Mouse (Mus musculus) CH12.LX (cell line): ENCODE measurements around the gene Exoc6b. TPM values are rescaled to one million over a fixed set of nuclear protein-coding genes. Genes with fewer than 3 reads are reported as not detected.

ENCODE experiments used
- DNase-seq: peaks from one replicate; pipeline ENCODE4 v3.0.0-alpha.2; 2013; ENCODE audit errors: extremely low read depth
- H3K27ac ChIP-seq: 2 replicates; pipeline ENCODE4 v1.5.1; 2012; ENCODE audit warnings: low read depth, mild to moderate bottlenecking, control low read depth, moderate library complexity; ENCODE audit not compliant: insufficient read depth
- H3K27me3 ChIP-seq: replicated peaks from 2 replicates; pipeline ENCODE3; 2012; ENCODE audit warnings: inconsistent platforms
- H3K36me3 ChIP-seq, 2 experiments: replicated peaks in 1 of 2; 2 replicates each; pipeline versions ENCODE3 to v1.6.1; 2012; ENCODE audit warnings: inconsistent platforms in 1 of 2, low read length in 1 of 2, mild to moderate bottlenecking in 1 of 2, mixed read lengths in 1 of 2, moderate library complexity in 1 of 2; ENCODE audit not compliant: control insufficient read depth in 1 of 2, insufficient read depth in 1 of 2
- H3K4me1 ChIP-seq, 2 experiments: 2 replicates each; pipeline ENCODE4 v1.6.1; 2012; ENCODE audit warnings: inconsistent platforms in 1 of 2, moderate library complexity in 1 of 2; ENCODE audit not compliant: insufficient read depth in 2 of 2, control insufficient read depth in 1 of 2
- H3K4me2 ChIP-seq: 2 replicates; pipeline ENCODE4 v1.6.1; 2012; ENCODE audit warnings: low read depth, mild to moderate bottlenecking, control low read depth; ENCODE audit not compliant: poor library complexity, insufficient read depth, severe bottlenecking
- H3K4me3 ChIP-seq, 3 experiments: fragments of 150-350 bp in 1 of 3; sonication (generic) in 1 of 3; replicated peaks in 1 of 3; 2 replicates each; pipeline versions ENCODE3 to v1.5.1; 2011 to 2012; ENCODE audit warnings: low read depth in 2 of 3, low read length in 2 of 3, mild to moderate bottlenecking in 2 of 3, moderate library complexity in 2 of 3, control low read depth in 1 of 3, improper control_type of control experiment in 1 of 3, inconsistent platforms in 1 of 3, mixed read lengths in 1 of 3; ENCODE audit not compliant: poor library complexity in 1 of 3
- H3K79me2 ChIP-seq: replicated peaks from 2 replicates; pipeline ENCODE4 v1.6.1; 2012; ENCODE audit warnings: mild to moderate bottlenecking, moderate library complexity; ENCODE audit not compliant: control insufficient read depth, poor library complexity, insufficient read depth, severe bottlenecking; ENCODE audit errors: extremely low read depth
- H3K9ac ChIP-seq: 2 replicates; pipeline ENCODE4 v1.6.1; 2012; ENCODE audit warnings: low read depth, mild to moderate bottlenecking, control low read depth, moderate library complexity; ENCODE audit not compliant: insufficient read depth
- H3K9me3 ChIP-seq: replicated peaks from 2 replicates; pipeline ENCODE3; 2012; ENCODE audit warnings: low read length, inconsistent platforms, mixed read lengths
- BHLHE40 ChIP-seq: IDR thresholded peaks from 2 replicates; pipeline ENCODE4 v1.6.1; 2011; ENCODE audit warnings: mild to moderate bottlenecking, low read depth, low read length, improper control_type of control experiment
- CHD1 ChIP-seq: IDR thresholded peaks from 2 replicates; pipeline ENCODE4 v1.6.1; 2012; ENCODE audit warnings: low read depth, low read length, improper control_type of control experiment, inconsistent platforms
- CTCF ChIP-seq, 2 experiments: IDR thresholded peaks in 1 of 2; conservative IDR thresholded peaks in 1 of 2; 2 replicates each; pipeline ENCODE4 v1.5.1; 2011 to 2012; ENCODE audit warnings: low read depth in 2 of 2, low read length in 2 of 2, improper control_type of control experiment in 1 of 2, inconsistent platforms in 1 of 2, mild to moderate bottlenecking in 1 of 2, moderate library complexity in 1 of 2
- E2F4 ChIP-seq: IDR thresholded peaks from 2 replicates; pipeline ENCODE4 v1.6.1; 2011; ENCODE audit warnings: low read depth, low read length, improper control_type of control experiment; ENCODE audit not compliant: insufficient replicate concordance
- ELF1 ChIP-seq: IDR thresholded peaks from 2 replicates; pipeline ENCODE4 v1.6.1; 2014; ENCODE audit warnings: low read depth, mild to moderate bottlenecking, inconsistent platforms, low read length, improper control_type of control experiment
- EP300 ChIP-seq: IDR thresholded peaks from 2 replicates; pipeline ENCODE4 v1.6.1; 2011; ENCODE audit warnings: low read length, improper control_type of control experiment
- ETS1 ChIP-seq: conservative IDR thresholded peaks from 2 replicates; pipeline ENCODE4 v1.6.1; 2012; ENCODE audit warnings: low read depth, mild to moderate bottlenecking, inconsistent platforms, low read length, improper control_type of control experiment, moderate library complexity
- IRF4 ChIP-seq: IDR thresholded peaks from 2 replicates; pipeline ENCODE4 v1.6.1; 2014; ENCODE audit warnings: low read depth, mild to moderate bottlenecking, inconsistent platforms, low read length, improper control_type of control experiment
- JUN ChIP-seq: IDR thresholded peaks from 2 replicates; pipeline ENCODE4 v1.6.1; 2011; ENCODE audit warnings: low read depth, mild to moderate bottlenecking, low read length, improper control_type of control experiment, moderate library complexity; ENCODE audit not compliant: insufficient read depth
- JUND ChIP-seq: conservative IDR thresholded peaks from 2 replicates; pipeline ENCODE4 v1.6.1; 2011; ENCODE audit warnings: low read depth, low read length, improper control_type of control experiment
- KAT2A ChIP-seq: IDR thresholded peaks from 2 replicates; pipeline ENCODE4 v1.6.1; 2012; ENCODE audit warnings: low read length, improper control_type of control experiment, inconsistent platforms; ENCODE audit not compliant: insufficient replicate concordance
- MAX ChIP-seq: IDR thresholded peaks from 2 replicates; pipeline ENCODE4 v1.6.1; 2011; ENCODE audit warnings: low read length, improper control_type of control experiment
- MYC ChIP-seq: IDR thresholded peaks from 2 replicates; pipeline ENCODE4 v1.6.1; 2011; ENCODE audit warnings: low read depth, mild to moderate bottlenecking, improper control_type of control experiment, low read length
- POLR2A ChIP-seq: IDR thresholded peaks from 2 replicates; pipeline ENCODE4 v1.6.1; 2011; ENCODE audit warnings: low read depth, mild to moderate bottlenecking, improper control_type of control experiment, low read length
- RCOR1 ChIP-seq: conservative IDR thresholded peaks from 2 replicates; pipeline ENCODE4 v1.6.1; 2012; ENCODE audit warnings: low read depth, mild to moderate bottlenecking, inconsistent platforms, low read length, improper control_type of control experiment
- SIN3A ChIP-seq: IDR thresholded peaks from 2 replicates; pipeline ENCODE4 v1.6.1; 2012; ENCODE audit warnings: low read length, improper control_type of control experiment, inconsistent platforms
- SMC3 ChIP-seq: IDR thresholded peaks from 2 replicates; pipeline ENCODE4 v1.6.1; 2011; ENCODE audit warnings: low read depth, low read length, improper control_type of control experiment
- TCF12 ChIP-seq: IDR thresholded peaks from 2 replicates; pipeline ENCODE4 v1.6.1; 2014; ENCODE audit warnings: low read depth, mild to moderate bottlenecking, inconsistent platforms, low read length, improper control_type of control experiment
- UBTF ChIP-seq: IDR thresholded peaks from 2 replicates; pipeline ENCODE4 v1.6.1; 2012; ENCODE audit warnings: low read depth, mild to moderate bottlenecking, inconsistent platforms, low read length, improper control_type of control experiment, moderate library complexity
- USF2 ChIP-seq: conservative IDR thresholded peaks from 2 replicates; pipeline ENCODE4 v1.6.1; 2011; ENCODE audit warnings: low read depth, low read length, improper control_type of control experiment
- ZC3H11A ChIP-seq: IDR thresholded peaks from 2 replicates; pipeline ENCODE4 v1.6.1; 2012; ENCODE audit warnings: low read depth, mild to moderate bottlenecking, inconsistent platforms, low read length, improper control_type of control experiment
- ZKSCAN1 ChIP-seq: IDR thresholded peaks from 2 replicates; pipeline ENCODE4 v1.6.1; 2012; ENCODE audit warnings: low read depth, inconsistent platforms, low read length, improper control_type of control experiment, borderline replicate concordance
- dilution Hi-C: fragments of 300-500 bp; cut with MboI; formaldehyde crosslinking; loops from 2 replicates; pipeline ENCODE4 v1.14.3; 2020; ENCODE audit warnings: low sequenced_read_pairs; ENCODE audit not compliant: extremely low pct_unique_long_range_greater_than_20kb, extremely low pct_ligation_motif_present
- in situ Hi-C: fragments of 300-500 bp; cut with MboI; formaldehyde crosslinking; loops from 3 replicates; pipeline ENCODE4 v1.14.3; 2019; ENCODE audit warnings: low sequenced_read_pairs, low pct_ligation_motif_present, low pct_unique_long_range_greater_than_20kb, mixed read lengths
- polyA plus RNA-seq: library from polyadenylated mRNA; unstranded; fragments of >175 nt; gene quantifications from 2 replicates; pipeline ENCODE4 v1.2.1, GENCODE M21; 2012; ENCODE audit warnings: low read depth; ENCODE audit not compliant: insufficient read length
- total RNA-seq, 2 experiments: library from RNA; depleted of rRNA; stranded (reverse); fragments of 300-350 nt in 1 of 2; fragments of >200 nt in 1 of 2; gene quantifications; 2 replicates each; pipeline ENCODE4 v1.2.3; 2012 to 2014

Exoc6b gene
- total and polyA plus RNA-seq, 3 experiments = 1.7 to 5.2 (median 3.5) TPM

DNA sequence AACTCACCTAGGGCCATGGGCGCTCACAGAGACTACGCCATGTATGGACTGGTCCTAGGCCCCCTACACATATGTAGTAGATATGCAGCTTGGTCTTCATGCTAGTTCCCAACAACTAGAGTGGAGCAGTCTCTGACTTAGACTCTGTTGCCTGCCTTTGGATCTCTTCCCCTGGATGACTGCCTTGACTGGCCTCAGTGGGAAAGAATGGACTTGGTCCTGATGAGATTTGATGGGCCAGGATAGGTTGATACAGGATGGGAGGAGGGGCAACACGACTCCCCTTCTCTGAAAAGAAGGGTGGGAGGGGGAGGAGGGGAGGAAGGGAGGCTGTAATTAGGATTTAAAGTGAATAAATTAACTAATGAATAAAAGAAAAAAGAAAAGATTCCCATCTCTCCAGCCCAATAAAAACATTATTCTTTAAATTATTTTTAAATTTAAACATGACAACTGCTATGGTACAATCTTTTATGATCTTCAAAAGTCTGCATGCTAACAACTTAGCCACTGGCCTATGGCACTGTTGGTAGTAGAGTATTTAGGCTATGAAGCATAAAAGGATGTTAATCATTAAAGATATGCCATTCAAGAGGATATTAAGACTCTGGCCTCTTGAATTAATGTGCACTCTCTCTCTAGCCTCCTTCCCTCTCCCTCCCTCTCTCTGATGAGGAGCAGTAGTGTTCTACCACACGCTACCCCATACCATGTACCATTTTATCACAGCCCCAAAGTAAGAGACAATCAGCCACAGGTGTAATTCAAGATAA lies 170.1 kb downstream of the Exoc6b start:
- TF ChIP-seq BHLHE40 (no peak), KAT2A (no peak), EP300 (no peak), JUN (no peak), CTCF (conservative IDR thresholded peaks at IDR 0.05 in 1 of 2, IDR thresholded peaks at IDR 0.05 in 1 of 2; ENCODE audit: low read depth in 2 of 2, low read length in 2 of 2) (no peak), POLR2A (no peak), JUND (no peak), UBTF (no peak)
- no peak overlapping the region for H3K9ac ChIP-seq
- H3K36me3 ChIP-seq = no peaks in the 10 kb centered on the region
- no peaks in the 10 kb centered on the region for H3K79me2 ChIP-seq
- no peaks in the 10 kb centered on the region for H3K27me3 ChIP-seq
- H3K4me3 ChIP-seq = no peak overlapping the region
- no peaks in the 10 kb centered on the region for H3K9me3 ChIP-seq
- dilution Hi-C loops = no loop called here
- H3K27ac ChIP-seq = no peak overlapping the region
- in situ Hi-C loops = no loop called here
- H3K4me2 ChIP-seq = no peak overlapping the region
- DNase-seq = no peak
- no peaks in the 10 kb centered on the region for H3K4me1 ChIP-seq

GRCm38 (mm10) chr6:84893773-84894095 lies 175.6 kb downstream of the Exoc6b start:
- H3K79me2 ChIP-seq = no peaks in the 10 kb centered on the region
- no peaks in the 10 kb centered on the region for H3K9me3 ChIP-seq
- in situ Hi-C loops = no loop called here
- H3K4me1 ChIP-seq = no peaks in the 10 kb centered on the region
- no peak for DNase-seq
- no peaks in the 10 kb centered on the region for H3K27me3 ChIP-seq
- H3K4me3 ChIP-seq = no peak overlapping the region
- H3K4me2 ChIP-seq = no peak overlapping the region
- no peaks in the 10 kb centered on the region for H3K36me3 ChIP-seq
- dilution Hi-C loops = no loop called here
- no peak for TF ChIP-seq POLR2A
- no peak for TF ChIP-seq E2F4
- TF ChIP-seq RCOR1 = no peak
- no peak for TF ChIP-seq ETS1
- TF ChIP-seq JUND = no peak
- TF ChIP-seq, all 38 proteins: peak for 0
- H3K9ac ChIP-seq = no peak overlapping the region
- no peak overlapping the region for H3K27ac ChIP-seq

DNA sequence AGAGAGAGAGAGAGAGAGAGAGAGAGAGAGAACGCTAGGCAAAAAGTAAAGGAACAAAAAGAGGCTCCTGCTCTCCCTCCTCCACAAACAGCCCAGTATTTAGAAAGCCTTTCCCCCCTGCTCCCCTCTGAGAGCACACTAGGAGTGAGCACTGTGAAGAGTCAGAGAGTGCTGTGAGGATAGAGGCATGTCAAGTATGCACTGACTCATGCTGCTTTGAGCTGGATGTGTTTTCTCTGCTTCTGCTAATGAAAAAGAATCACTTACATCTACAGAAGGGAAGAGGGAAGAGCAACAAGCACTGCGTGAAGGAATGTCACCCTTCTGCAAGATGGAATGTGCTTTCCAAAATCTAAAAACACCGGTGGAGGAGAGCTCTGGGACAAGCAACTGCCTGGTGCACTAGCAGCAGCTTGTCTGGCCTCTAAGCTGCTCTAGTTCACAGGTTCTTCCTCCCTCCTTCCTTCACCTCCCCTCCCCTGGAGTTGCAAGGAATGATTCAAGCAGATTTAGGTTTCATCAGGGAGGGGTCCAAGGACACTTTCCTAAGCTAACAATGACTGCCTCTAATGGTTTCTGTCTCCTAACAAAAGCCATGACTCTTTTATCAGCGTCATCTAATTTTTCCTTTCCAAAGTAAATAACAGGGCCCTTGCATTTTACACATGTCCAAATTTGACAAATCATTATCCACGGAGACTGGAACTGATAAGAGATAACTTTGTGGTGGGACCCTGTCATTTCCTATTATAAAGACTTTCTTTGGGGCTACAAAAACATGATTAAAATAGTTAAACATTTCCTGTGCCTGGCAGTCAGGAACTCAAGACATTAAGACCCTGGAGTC lies 176.2 kb downstream of the Exoc6b start:
- Histone ChIP-seq H3K9ac (no peak overlapping the region), H3K79me2 (no peaks in the 10 kb centered on the region), H3K27ac (no peak overlapping the region), H3K4me3 (no peak overlapping the region), H3K4me2 (no peak overlapping the region)
- in situ Hi-C loops = no loop called here
- TF ChIP-seq EP300 (no peak), ELF1 (no peak), MAX (no peak), TCF12 (no peak), ETS1 (no peak), USF2 (no peak), CHD1 (no peak), UBTF (no peak), SIN3A (no peak), ZC3H11A (no peak), MYC (no peak), POLR2A (no peak), SMC3 (no peak), ZKSCAN1 (no peak), JUN (no peak), IRF4 (no peak), BHLHE40 (no peak), KAT2A (no peak), JUND (no peak)
- TF ChIP-seq, all 38 proteins: peak for 0
- dilution Hi-C loops = no loop called here
- no peaks in the 10 kb centered on the region for H3K36me3 ChIP-seq
- DNase-seq = no peak
- no peaks in the 10 kb centered on the region for H3K27me3 ChIP-seq
- no peaks in the 10 kb centered on the region for H3K4me1 ChIP-seq
- H3K9me3 ChIP-seq = no peaks in the 10 kb centered on the region
